Comparison of ENCODE assay signal across 17 mouse cellular contexts in the genomic region with DNA sequence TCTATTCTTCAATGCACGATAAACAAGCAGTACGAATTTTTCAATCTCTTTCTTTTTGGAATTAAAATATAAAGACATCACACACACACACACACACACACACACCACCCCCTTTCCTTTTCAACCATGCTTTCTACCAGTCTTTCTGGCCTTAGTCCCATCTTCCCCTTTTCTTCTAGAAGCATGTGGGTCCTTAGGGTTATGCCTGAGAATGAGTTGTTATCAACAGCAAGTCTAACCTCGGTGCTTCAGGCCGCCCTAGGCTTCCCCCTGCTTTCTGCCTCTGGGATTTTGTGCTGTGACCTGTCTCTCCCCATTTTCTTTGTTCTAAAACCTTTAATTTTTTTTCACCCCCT. TPM values are rescaled to one million over a fixed set of nuclear protein-coding genes. Genes with fewer than 3 reads are reported as not detected.
DNase-seq lines count a peak whose midpoint lies in the region; ATAC-seq lines count a peak whose summit lies in the region.
"Had no signal": no experiment of that assay in that cellular context is flagged by ENCODE, and none has a peak within 500 bp of the region (broad histone marks: within the 10 kb centered on the region; RNA-seq: fewer than 3 reads in every experiment).

No protein-coding gene starts in this region.

- 61% methylated on average over 4 of the region's 4 CpGs for WGBS in heart, embryonic 11.5 days (ENCODE audit: insufficient replicate concordance)
- 48% methylated on average over 4 of the region's 4 CpGs for WGBS in lung, embryonic 15.5 days
- 77% methylated on average over 4 of the region's 4 CpGs for WGBS in hindbrain, embryonic 10.5 days

- no peak overlapping the region for H3K4me2 ChIP-seq in heart, embryonic 11.5 days
- no peak overlapping the region for H3K4me2 ChIP-seq in lung, embryonic 15.5 days
- H3K4me2 ChIP-seq: hindbrain, embryonic 12.5 days; limb, embryonic 12.5 days; midbrain, embryonic 13.5 days had no signal

- H3K9me3 ChIP-seq in heart, embryonic 11.5 days (replicated peaks; ENCODE audit: control insufficient read depth, low read length), result no peaks in the 10 kb centered on the region
- H3K9me3 ChIP-seq in lung, embryonic 15.5 days, result no peaks in the 10 kb centered on the region
- no peaks in the 10 kb centered on the region for H3K9me3 ChIP-seq in hindbrain, embryonic 10.5 days
- H3K9me3 ChIP-seq: hindbrain, embryonic 12.5 days; limb, embryonic 12.5 days; midbrain, embryonic 13.5 days had no signal

- H3K36me3 ChIP-seq in heart, embryonic 11.5 days (ENCODE audit: control insufficient read depth, insufficient read depth, low read length), result no peaks in the 10 kb centered on the region
- no peaks in the 10 kb centered on the region for H3K36me3 ChIP-seq in lung, embryonic 15.5 days
- no peaks in the 10 kb centered on the region for H3K36me3 ChIP-seq in hindbrain, embryonic 10.5 days
- H3K36me3 ChIP-seq: hindbrain, embryonic 12.5 days; limb, embryonic 12.5 days; midbrain, embryonic 13.5 days had no signal

- intact Hi-C loops in heart, postnatal 10 days (cut with DNase I), result loop anchor here (10.0 kb wide), 1 partner anchor 265 kb away; the partner anchor contains the start of gene 0610040J01Rik

- peak overlapping the region; percentile 22; the same call in 1 of the 2 replicates for H3K27ac ChIP-seq in heart, embryonic 11.5 days (ENCODE audit: low read depth, low read length)
- peak overlapping the region; percentile 69 for H3K27ac ChIP-seq in lung, embryonic 15.5 days
- H3K27ac ChIP-seq in hindbrain, embryonic 10.5 days, result no peak overlapping the region
- H3K27ac ChIP-seq: hindbrain, embryonic 12.5 days; limb, embryonic 12.5 days; midbrain, embryonic 13.5 days had no signal

- no peak for DNase-seq in heart, postnatal 10 days
- no peak for DNase-seq in lung, postnatal 36 days
- no peak for DNase-seq in left cerebral cortex, adult 11 months (ENCODE audit: low spot score)
- no peak for DNase-seq in hindbrain, embryonic 10.5 days (ENCODE audit: low spot score)
- no peak for DNase-seq in testis, postnatal 10 days (ENCODE audit: low spot score)
- DNase-seq: B cell, adult 2 months; gastrocnemius, postnatal 25 days; kidney, adult 9 months; lung, adult 18-20 months; spleen, adult 18-20 months; thymus, adult 18-20 months had no signal

- H3K4me3 ChIP-seq in heart, embryonic 11.5 days (ENCODE audit: low read depth, low read length), result no peak overlapping the region
- H3K4me3 ChIP-seq in lung, embryonic 15.5 days, result no peak overlapping the region
- no peak overlapping the region for H3K4me3 ChIP-seq in hindbrain, embryonic 10.5 days
- H3K4me3 ChIP-seq: hindbrain, embryonic 12.5 days; limb, embryonic 12.5 days; midbrain, embryonic 13.5 days had no signal

- ATAC-seq in heart, embryonic 11.5 days (replicated peaks; ENCODE audit: insufficient number of reproducible peaks, low FRiP score, low TSS enrichment), result no peak
- peak; percentile 45; the same call in 1 of the 2 replicates for ATAC-seq in lung, embryonic 15.5 days (ENCODE audit: borderline replicate concordance, extremely low read depth, low FRiP score, low TSS enrichment)
- peak; percentile 40; the same call in 1 of the 2 replicates for ATAC-seq in granulocyte monocyte progenitor cell, adult 5-6 weeks (replicated peaks; ENCODE audit: poor library complexity, severe bottlenecking)
- ATAC-seq: midbrain, embryonic 13.5 days had no signal

- H3K9ac ChIP-seq in heart, embryonic 11.5 days (ENCODE audit: low read depth, low read length), result no peak overlapping the region
- no peak overlapping the region for H3K9ac ChIP-seq in lung, embryonic 15.5 days
- H3K9ac ChIP-seq: hindbrain, embryonic 12.5 days; limb, embryonic 12.5 days; midbrain, embryonic 13.5 days had no signal

- no peaks in the 10 kb centered on the region for H3K27me3 ChIP-seq in heart, embryonic 11.5 days (ENCODE audit: control insufficient read depth, insufficient read depth, low read length)
- no peaks in the 10 kb centered on the region for H3K27me3 ChIP-seq in lung, embryonic 15.5 days
- no peaks in the 10 kb centered on the region for H3K27me3 ChIP-seq in hindbrain, embryonic 10.5 days (ENCODE audit: insufficient read depth, poor library complexity, severe bottlenecking)
- H3K27me3 ChIP-seq: hindbrain, embryonic 12.5 days; limb, embryonic 12.5 days; midbrain, embryonic 13.5 days had no signal

- H3K4me1 ChIP-seq in heart, embryonic 11.5 days (ENCODE audit: control insufficient read depth, insufficient read depth, low read length), result no peaks in the 10 kb centered on the region
- H3K4me1 ChIP-seq in lung, embryonic 15.5 days, result 0 out of 2 replicates have a peak, but pooled peaks cover 4% of the 10 kb centered on the region
- peaks cover 4% of the 10 kb centered on the region; the same call in 1 of the 2 replicates for H3K4me1 ChIP-seq in hindbrain, embryonic 10.5 days (replicated peaks)
- H3K4me1 ChIP-seq: limb, embryonic 12.5 days had no signal

RNA-seq across cellular contexts. Expression of gene Pgm2, which starts 13.3 kb away (rescaled TPM):
- polyA plus RNA-seq in heart, embryonic 11.5 days (2014; fragmentation: Nextera tagmentation; extraction: Ambion mirVana), result 18.1 and 20.2 TPM in 2 replicates
- 10 to 100 TPM; 12.1 to 12.6 TPM for total RNA-seq in heart, postnatal 10 days (2021)
- 41.1 and 41.9 TPM in 2 replicates for polyA plus RNA-seq in lung, embryonic 15.5 days (2015; fragmentation: Nextera tagmentation; extraction: Ambion mirVana)
- 35.1 and 37.2 TPM in 2 replicates for total RNA-seq in granulocyte monocyte progenitor cell, adult 5-6 weeks (2014; fragmentation: Nextera tagmentation)
- total RNA-seq in granulocyte monocyte progenitor cell, adult 5-6 weeks (2017), result 28.0 and 31.6 TPM in 2 replicates
- 22.6 and 26.0 TPM in 2 replicates for polyA plus RNA-seq in hindbrain, embryonic 10.5 days (2016; fragmentation: Nextera tagmentation; extraction: Ambion mirVana)
